9 mouse cellular contexts compared by ENCODE assay signal in the genomic region with DNA sequence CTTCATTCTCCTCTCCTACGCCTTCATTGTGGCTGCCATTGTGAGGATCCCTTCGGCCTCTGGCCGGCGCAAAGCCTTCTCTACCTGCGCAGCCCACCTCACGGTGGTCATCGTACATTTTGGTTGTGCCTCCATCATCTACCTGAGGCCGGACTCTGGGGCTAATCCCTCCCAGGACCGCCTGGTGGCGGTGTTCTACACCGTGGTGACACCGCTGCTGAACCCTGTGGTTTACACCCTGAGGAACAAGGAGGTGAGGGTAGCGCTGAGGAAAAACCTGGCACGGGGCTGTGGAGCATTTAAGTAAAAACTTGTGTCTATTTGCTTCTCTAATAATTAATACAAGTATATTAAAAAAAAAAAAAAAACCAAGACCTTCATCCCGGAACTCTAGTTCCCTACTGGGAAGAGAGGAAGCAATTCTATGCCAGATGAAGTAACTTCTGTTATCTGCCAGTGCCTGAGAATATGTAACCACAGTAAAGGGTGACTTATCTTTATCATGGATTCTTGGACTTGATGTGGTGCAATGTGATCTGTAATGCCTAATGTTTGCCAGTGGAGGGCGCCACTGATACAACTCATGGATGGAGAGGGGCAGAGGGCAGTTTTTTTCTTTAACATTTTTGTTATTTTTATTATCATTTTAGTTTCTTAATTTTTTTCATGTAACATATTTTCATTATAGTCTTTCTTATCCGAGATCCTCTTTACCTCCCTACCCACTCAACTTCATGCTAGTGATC. TPM values are rescaled to one million over a fixed set of nuclear protein-coding genes. Genes with fewer than 3 reads are reported as not detected.
DNase-seq lines count a peak whose midpoint lies in the region; ATAC-seq and TF ChIP-seq lines count a peak whose summit lies in the region.
"Had no signal": no experiment of that assay in that cellular context is flagged by ENCODE, and none has a peak within 500 bp of the region (broad histone marks: within the 10 kb centered on the region; RNA-seq: fewer than 3 reads in every experiment).

No protein-coding gene starts in this region.

- no peak for TF ChIP-seq EP300 in lung, postnatal 0 days (IDR thresholded peaks at IDR 0.05)

- 52% methylated on average over 17 of the region's 17 CpGs for WGBS in lung, postnatal 0 days
- WGBS in intestine, embryonic 15.5 days: 59% methylated on average over 17 of the region's 17 CpGs

- H3K36me3 ChIP-seq in lung, postnatal 0 days (ENCODE audit: insufficient read depth, low read length): no peaks in the 10 kb centered on the region
- no peaks in the 10 kb centered on the region for H3K36me3 ChIP-seq in intestine, embryonic 15.5 days

- no peaks in the 10 kb centered on the region for H3K27me3 ChIP-seq in lung, postnatal 0 days (replicated peaks; ENCODE audit: insufficient read depth, low read length)
- no peaks in the 10 kb centered on the region for H3K27me3 ChIP-seq in intestine, embryonic 15.5 days (replicated peaks)

- no peak overlapping the region for H3K4me2 ChIP-seq in lung, postnatal 0 days (replicated peaks; ENCODE audit: low read depth, low read length)
- no peak overlapping the region for H3K4me2 ChIP-seq in intestine, embryonic 15.5 days (replicated peaks)

- H3K4me3 ChIP-seq in lung, postnatal 0 days (ENCODE audit: low read depth, low read length): no peak overlapping the region
- H3K4me3 ChIP-seq in cortical plate, adult 2 months (ENCODE audit: insufficient read depth, low read length): no peak overlapping the region
- no peak overlapping the region for H3K4me3 ChIP-seq in intestine, embryonic 15.5 days (replicated peaks)

- peak; percentile 30 to 45 for DNase-seq in cerebellum, postnatal 10 days
- no peak for DNase-seq in cerebellum, adult 9-11 months
- DNase-seq in lung, postnatal 0 days (ENCODE audit: low spot score): peak; percentile 56
- no peak for DNase-seq in lung, postnatal 25 days (ENCODE audit: low spot score)
- peak; percentile 2 for DNase-seq in retina, adult 2 months (ENCODE audit: low read depth, low spot score)
- DNase-seq in right cerebral cortex, postnatal 14 days: no peak

- no peak; the same call in 1 of the 2 replicates for ATAC-seq in lung, postnatal 0 days
- no peak for ATAC-seq in intestine, embryonic 15.5 days

- TF ChIP-seq CTCF in lung, postnatal 0 days (IDR thresholded peaks at IDR 0.05): peak; percentile 66
- TF ChIP-seq CTCF in cortical plate, adult 2 months (IDR thresholded peaks at IDR 0.05; ENCODE audit: extremely low read depth, insufficient read depth, low read length): peak; percentile 31; the same call in 1 of the 2 replicates

- H3K9ac ChIP-seq in lung, postnatal 0 days (replicated peaks; ENCODE audit: low read depth): no peak overlapping the region
- H3K9ac ChIP-seq in intestine, embryonic 15.5 days: no peak overlapping the region

- no peak overlapping the region for H3K27ac ChIP-seq in lung, postnatal 0 days (ENCODE audit: low read length)
- H3K27ac ChIP-seq in cortical plate, adult 2 months (ENCODE audit: insufficient read depth, low read length): no peak overlapping the region
- no peak overlapping the region for H3K27ac ChIP-seq in intestine, embryonic 15.5 days

- no peaks in the 10 kb centered on the region for H3K4me1 ChIP-seq in lung, postnatal 0 days (ENCODE audit: insufficient read depth, low read depth, low read length)
- no peaks in the 10 kb centered on the region for H3K4me1 ChIP-seq in cortical plate, adult 2 months (ENCODE audit: control insufficient read depth, insufficient read depth, low read length)
- H3K4me1 ChIP-seq in intestine, embryonic 15.5 days (replicated peaks): no peaks in the 10 kb centered on the region

- H3K9me3 ChIP-seq in lung, postnatal 0 days (ENCODE audit: low read length): no peaks in the 10 kb centered on the region
- H3K9me3 ChIP-seq in intestine, embryonic 15.5 days: no peaks in the 10 kb centered on the region

- TF ChIP-seq POLR2A in cortical plate, adult 2 months (IDR thresholded peaks at IDR 0.05; ENCODE audit: extremely low read depth, insufficient read depth, low read length): no peak

RNA-seq across cellular contexts. Expression of a gene that starts 3.2 kb away (rescaled TPM):
- not detected in 2 replicates for polyA plus RNA-seq in lung, postnatal 0 days (2015; fragmentation: Nextera tagmentation; extraction: Ambion mirVana)
- not detected in 2 replicates for polyA plus RNA-seq in cortical plate, adult 2 months (2012; rRNA removed)
- polyA plus RNA-seq in intestine, embryonic 15.5 days (2015; fragmentation: Nextera tagmentation; extraction: Ambion mirVana): not detected in 2 replicates
- polyA plus RNA-seq: intestine, embryonic 14.5 days had no signal

RNA-seq across cellular contexts. Expression of a gene that starts 53.7 kb away (rescaled TPM):
- polyA plus RNA-seq in lung, postnatal 0 days (2015; fragmentation: Nextera tagmentation; extraction: Ambion mirVana): 38.1 and 45.0 TPM in 2 replicates
- polyA plus RNA-seq in cortical plate, adult 2 months (2012; rRNA removed): 41.1 and 41.2 TPM in 2 replicates
- 59.4 and 63.9 TPM in 2 replicates for polyA plus RNA-seq in intestine, embryonic 15.5 days (2015; fragmentation: Nextera tagmentation; extraction: Ambion mirVana)

RNA-seq across cellular contexts. Expression of a gene that starts 55.7 kb away (rescaled TPM):
- polyA plus RNA-seq in lung, postnatal 0 days (2015; fragmentation: Nextera tagmentation; extraction: Ambion mirVana): 4.7 and 4.9 TPM in 2 replicates
- polyA plus RNA-seq in cortical plate, adult 2 months (2012; rRNA removed): 76.7 and 77.7 TPM in 2 replicates
- polyA plus RNA-seq in intestine, embryonic 15.5 days (2015; fragmentation: Nextera tagmentation; extraction: Ambion mirVana): 23.4 and 26.7 TPM in 2 replicates

Comparison
In these comparisons a context has a peak if more than half of its experiments do, and no peak if none do; other contexts are left out.
1. DNase-seq: peak in cerebellum, postnatal 10 days (2 of 2), lung, postnatal 0 days (single experiment) and retina, adult 2 months (single experiment); none in cerebellum, adult 9-11 months (single experiment), lung, postnatal 25 days (single experiment) and right cerebral cortex, postnatal 14 days (single experiment).